Mouse (Mus musculus) megakaryocyte-erythroid progenitor cell, adult 5-6 weeks (primary cell): ENCODE measurements at regions not wholly inside any gene's neighbourhood (a gene's known extent, or its start where the extent isn't known, plus 50 kb on each side); places are given as distances from the start of the nearest gene placed in this dataset.

Experiments used
- ATAC-seq: replicated peaks from 2 replicates; pipeline ENCODE4 v1.8.0; 2016; ENCODE audit warnings: mild to moderate bottlenecking, inconsistent platforms; ENCODE audit not compliant: severe bottlenecking, poor library complexity, low FRiP score, low TSS enrichment

- no peak for ATAC-seq
Observed at GRCm38 (mm10) chrX:167099411-167099810, 109.7 kb downstream of the Tmsb4x start.

DNA sequence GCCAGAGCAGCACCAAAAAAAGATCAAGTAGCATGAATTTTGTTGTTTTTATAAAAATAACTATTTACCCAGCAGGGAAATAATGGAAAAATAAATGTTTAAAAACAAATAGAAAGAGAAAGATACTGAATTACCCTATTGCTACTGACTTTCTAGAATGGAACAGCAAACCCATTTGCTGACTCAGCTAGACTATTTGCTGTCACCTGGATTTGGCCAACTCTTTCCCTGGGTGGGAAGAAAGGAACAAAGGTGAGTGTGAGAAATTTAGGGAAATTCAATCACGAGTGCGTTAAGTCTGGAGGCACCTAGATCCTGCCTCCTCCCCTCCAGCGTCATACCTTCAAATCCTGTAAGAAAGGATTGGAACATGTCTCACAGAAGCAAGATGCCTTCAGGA, 110.2 kb downstream of the Tmsb4x start:
- ATAC-seq, result no peak

GRCm38 (mm10) chrX:167091841-167092240, 117.3 kb downstream of the Tmsb4x start:
- peak; percentile 65; the same call in 1 of the 2 replicates for ATAC-seq

- no peak for ATAC-seq
Observed at GRCm38 (mm10) chrX:167088930-167089329, 120.2 kb downstream of the Tmsb4x start.

DNA sequence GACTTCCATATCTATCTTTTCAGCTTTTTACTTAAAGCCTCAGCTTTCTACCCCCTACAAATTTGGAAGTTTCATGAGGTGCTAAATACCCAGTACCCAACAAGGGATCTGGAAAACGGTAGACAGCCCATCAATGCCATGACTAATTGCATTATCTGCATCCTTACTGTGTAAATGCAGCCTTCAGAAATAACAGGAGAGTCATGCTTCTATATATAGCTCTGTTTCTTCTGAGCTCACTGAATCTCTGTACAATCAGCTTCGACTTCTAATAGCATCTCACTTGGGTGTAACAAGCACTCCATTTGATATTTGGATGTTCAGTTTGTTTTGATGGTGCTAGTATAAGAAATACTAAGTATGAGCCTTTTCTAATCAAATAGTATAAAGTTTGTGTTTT, 120.7 kb downstream of the Tmsb4x start:
- ATAC-seq, result no peak

DNA sequence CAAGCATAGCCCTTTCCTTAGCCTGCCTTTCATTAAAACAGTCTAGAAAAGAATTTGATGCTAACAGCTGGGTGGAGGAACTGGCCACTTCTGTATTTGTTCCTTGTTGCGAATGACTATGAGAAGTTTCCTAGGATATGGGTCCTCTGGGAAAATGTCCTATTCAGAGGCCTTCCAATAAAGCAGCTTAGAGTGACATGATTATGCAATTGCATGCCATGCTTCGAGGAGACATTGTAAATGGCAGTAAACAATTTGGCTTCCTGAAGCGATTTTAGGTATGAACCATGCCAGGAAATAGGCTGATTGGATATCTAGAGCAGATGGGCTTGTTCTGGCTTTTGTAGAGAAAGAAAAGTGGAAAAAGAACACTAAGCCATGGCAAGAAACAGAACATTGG, 128.3 kb downstream of the Tmsb4x start:
- no peak for ATAC-seq

DNA sequence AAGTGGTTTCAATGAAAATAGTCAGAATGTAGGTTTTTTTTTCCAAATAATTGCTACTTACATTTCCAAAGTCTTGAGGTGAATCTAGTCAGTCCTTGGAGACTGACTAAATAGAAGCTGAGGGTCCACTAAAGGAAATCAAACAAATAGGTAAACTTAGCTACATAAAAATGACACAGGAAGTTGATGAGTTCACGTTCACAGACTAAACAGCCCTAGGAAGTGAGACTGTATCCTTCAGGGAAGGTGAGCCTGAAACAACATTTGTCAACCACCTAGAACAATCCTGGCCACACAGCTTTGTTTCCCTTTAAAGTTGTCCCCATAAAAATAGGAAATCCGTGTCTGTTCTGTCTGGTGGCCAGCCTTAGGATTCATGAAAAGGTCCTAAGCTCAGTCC, 140.0 kb downstream of the Tmsb4x start:
- no peak for ATAC-seq

GRCm38 (mm10) chrX:167067918-167068317, 141.2 kb downstream of the Tmsb4x start:
- ATAC-seq, result no peak

- no peak for ATAC-seq
Observed at GRCm38 (mm10) chrX:167063881-167064280, 145.2 kb downstream of the Tmsb4x start.

GRCm38 (mm10) chrX:167052456-167052855, 156.7 kb downstream of the Tmsb4x start:
- ATAC-seq, result no peak

DNA sequence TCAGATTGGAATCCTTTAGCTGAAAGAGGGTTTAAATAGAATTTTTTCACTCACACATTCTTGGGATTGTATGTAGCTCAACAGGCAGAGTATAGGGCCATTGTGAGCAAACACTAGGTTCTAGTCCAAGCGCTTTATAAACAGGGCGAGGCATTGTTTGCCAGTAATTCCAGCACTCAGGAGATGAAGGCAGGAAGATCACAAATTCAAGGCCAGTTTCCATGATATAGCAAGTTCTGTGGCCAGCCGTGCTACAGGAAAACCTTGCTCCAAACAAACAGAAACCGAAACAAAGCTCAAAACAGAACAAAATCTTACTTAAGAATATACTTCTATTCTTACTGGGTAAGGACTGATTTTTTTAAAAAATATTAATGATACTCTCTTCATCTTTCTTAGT, 159.0 kb downstream of the Tmsb4x start:
- ATAC-seq, result peak; percentile 15; the same call in 1 of the 2 replicates

DNA sequence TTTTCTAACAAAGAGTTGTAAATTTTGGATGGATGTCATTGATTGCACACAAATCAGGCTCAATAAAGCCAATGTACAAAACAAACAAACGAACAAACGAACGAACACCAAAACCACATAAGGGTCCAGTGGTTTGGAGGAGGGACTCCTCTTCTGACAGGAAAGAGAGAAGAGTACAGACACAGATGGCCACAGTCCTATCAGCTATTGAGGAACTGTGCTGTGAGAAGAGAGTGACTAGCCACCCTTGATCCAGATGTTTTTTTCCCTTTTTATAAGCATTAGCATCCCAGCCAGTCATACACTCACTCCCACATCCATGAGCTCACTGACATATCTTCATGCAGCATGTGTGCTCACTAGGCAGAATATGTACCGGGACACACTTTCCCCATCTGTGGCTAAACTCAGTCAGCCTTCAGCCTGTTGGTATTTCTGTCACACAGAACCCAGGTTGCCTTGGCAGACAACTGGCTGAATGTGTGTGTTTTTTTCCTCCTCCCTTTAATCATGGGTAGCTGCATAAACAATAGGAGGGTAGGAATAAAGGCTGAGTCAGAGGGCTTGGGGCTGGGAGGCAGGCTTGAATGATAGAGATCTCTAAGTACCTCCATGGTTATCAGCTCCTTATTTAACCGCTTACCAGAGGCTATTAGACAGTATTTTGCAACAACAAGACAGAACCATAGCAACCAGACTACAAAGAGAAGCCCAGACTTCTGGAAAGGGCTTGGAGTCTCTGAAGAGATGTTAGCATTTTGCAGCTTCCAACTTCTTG, 159.7 kb downstream of the Tmsb4x start:
- peak; percentile 87 for ATAC-seq

DNA sequence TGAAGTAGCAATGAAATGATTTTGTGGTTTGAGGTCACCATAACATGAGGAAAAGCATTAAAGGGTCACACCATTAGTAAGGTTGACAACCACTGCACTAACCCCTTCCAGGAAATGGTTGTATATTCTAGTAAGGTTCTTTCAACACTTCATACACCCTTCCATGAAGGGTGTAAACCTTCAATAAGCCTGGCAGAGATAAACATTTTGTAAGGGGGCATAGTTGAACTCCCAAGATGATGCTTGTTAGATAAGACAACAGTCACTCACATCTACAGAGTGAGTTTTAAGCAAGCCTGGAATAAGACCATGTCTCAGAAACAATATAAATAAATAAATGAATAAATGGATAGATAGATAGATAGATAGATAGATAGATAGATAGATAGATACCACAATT, 171.1 kb downstream of the Tmsb4x start:
- ATAC-seq, result no peak

DNA sequence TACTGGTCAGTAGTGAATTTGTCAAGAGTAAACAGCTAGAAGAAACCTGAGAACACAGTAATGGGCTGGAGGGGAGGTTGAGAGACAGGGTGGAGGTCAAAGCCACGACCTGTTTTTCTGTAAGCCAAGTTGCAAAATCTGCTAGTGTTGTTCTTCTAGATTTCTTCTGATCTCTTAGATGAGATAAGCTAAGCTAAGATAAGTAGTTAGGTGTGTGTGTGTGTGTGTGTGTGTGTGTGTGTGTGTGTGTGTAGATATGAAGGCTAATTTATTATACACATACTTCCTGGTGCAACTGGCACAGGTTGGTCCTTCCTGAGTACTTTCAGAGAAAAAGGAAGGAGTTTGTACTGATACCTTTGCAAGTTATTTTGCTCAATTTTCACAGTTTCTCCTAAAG, 172.8 kb downstream of the Tmsb4x start:
- no peak for ATAC-seq

- no peak for ATAC-seq
Observed at GRCm38 (mm10) chrX:167035639-167036038, 173.5 kb downstream of the Tmsb4x start.

DNA sequence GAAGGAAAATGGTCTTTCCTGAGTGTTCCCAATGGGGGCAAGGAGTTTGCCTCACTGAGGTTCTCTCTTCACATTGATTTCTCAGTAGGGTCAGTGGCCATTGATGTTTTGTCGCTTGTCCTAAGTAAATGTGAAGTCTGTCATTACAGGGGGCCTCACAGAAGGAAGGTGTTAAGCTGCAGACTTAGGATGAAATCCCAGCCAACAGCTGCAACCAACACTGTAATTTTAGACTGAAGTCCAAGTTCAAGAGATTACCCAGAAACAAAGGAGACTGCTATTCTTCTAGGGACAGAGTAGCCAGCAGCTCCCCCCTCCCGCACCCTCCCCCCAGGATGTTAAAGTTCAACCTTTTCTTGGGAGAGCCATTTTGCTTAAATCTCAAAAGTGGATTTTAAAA, 176.0 kb downstream of the Tmsb4x start:
- no peak for ATAC-seq

DNA sequence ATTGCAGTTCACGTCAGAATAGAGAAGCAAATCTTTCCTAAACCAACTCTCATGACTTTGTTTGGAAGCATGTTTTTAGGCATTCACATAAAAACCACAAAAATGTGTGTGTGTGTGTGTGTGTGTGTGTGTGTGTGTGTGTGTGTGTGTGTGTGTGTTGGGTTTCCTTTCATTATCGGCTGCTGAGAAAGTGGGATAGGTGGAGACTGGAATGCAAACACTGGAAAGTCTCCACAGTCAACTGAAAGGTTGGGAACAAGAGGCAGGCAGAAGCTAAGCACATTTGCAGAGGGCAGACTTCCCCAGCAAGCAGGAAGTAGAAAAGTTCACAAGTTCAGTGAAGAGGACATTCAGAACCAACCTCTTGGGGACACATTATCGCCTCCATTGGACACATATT, 176.5 kb downstream of the Tmsb4x start:
- no peak for ATAC-seq

DNA sequence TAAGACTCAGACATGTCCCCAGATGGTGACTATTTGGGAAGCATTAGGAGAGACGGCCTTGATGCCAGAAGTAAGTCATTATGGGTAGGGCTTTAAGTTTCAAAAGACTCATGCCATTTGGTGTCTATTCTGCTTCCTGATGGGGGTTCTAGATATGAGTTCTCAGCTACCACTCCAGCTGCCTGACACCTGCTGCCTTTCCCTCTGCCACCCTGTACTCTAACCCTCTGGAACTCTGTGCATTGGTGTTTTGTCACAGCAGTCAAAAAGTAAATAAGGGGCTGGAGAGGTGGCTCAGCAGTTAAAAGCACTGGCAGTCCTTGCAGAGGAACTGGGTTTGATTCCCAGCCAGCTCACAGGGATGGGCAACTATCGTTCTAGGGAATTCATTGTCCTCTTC, 177.6 kb downstream of the Tmsb4x start:
- ATAC-seq, result no peak

GRCm38 (mm10) chrX:167015602-167016001, 193.5 kb downstream of the Tmsb4x start:
- no peak for ATAC-seq

GRCm38 (mm10) chrX:167014322-167014721, 194.8 kb downstream of the Tmsb4x start:
- ATAC-seq, result no peak

DNA sequence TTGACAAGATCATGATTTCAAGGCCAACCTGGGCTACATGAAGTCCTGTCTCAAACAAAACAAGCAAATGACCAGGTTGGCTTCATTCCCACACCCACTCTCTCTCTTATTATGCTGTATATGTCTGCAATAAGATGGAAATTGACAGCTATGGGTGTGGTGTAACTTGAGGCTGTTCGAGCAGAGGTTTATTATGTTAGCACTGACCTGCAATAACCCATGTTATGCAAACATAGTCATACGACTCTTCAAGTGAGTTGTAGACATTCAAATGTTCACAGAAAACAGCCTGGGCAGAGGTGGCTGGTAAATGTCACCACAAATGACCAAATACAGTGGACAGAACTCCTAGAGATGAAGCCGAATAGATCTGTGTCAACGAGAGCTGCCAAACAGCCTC, 196.2 kb downstream of the Tmsb4x start:
- no peak for ATAC-seq
